ENCODE assay signal across 10 mouse cellular contexts in the genomic region with DNA sequence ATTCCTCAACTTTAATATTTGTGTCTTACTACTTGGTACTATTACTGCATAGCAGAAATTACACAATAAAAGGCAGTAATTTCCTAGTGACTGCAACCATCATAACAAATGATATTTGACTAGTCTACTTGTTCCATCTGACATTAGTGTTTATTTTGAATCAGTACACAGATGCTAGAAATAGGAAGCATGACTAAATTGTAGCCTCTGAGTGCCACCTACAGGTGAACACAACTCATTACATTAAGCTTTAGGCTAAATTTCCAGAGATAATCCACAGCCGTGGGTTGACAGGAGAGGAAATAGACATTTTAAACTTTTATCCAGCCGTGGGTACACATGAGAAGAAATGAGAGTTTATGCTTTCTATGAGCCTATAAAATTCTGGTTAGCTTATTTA. TPM values are rescaled to one million over a fixed set of nuclear protein-coding genes. Genes with fewer than 3 reads are reported as not detected.
DNase-seq lines count a peak whose midpoint lies in the region; ATAC-seq and TF ChIP-seq lines count a peak whose summit lies in the region.
"Had no signal": no experiment of that assay in that cellular context is flagged by ENCODE, and none has a peak within 500 bp of the region (broad histone marks: within the 10 kb centered on the region; RNA-seq: fewer than 3 reads in every experiment).

No protein-coding gene starts in this region.

- CTCF ChIA-PET in Patski (lab: Charles Lee): interaction anchor here (1.0 to 6.9 kb wide), 6 partner anchors 10 to 506 kb away, joined by 3 to 55 read pairs (median 6); no protein-coding TSS in a partner anchor

- peak; percentile 47 to 72 for DNase-seq in heart, postnatal 10 days
- DNase-seq in A20 (ENCODE audit: low read depth, low spot score) (peak; percentile 66), Patski (ENCODE audit: low read depth, low spot score) (no peak)
- peak; percentile 76 for DNase-seq in embryo, embryonic 10.5 days (ENCODE audit: low spot score)
- DNase-seq in gastrocnemius, adult 8-10 months (ENCODE audit: low spot score in 2 of 2): no peak

- H3K36me3 ChIP-seq in heart, embryonic 11.5 days (ENCODE audit: control insufficient read depth, insufficient read depth, low read length): 0 out of 2 replicates have a peak, but pooled peaks cover 2% of the 10 kb centered on the region
- H3K36me3 ChIP-seq in intestine, postnatal 0 days (ENCODE audit: control insufficient read depth, insufficient read depth): peaks cover 10% of the 10 kb centered on the region; the same call in 1 of the 2 replicates
- H3K36me3 ChIP-seq: embryonic facial prominence, embryonic 12.5 days had no signal

- H3K4me2 ChIP-seq in heart, embryonic 11.5 days: no peak overlapping the region
- H3K4me2 ChIP-seq in intestine, postnatal 0 days (replicated peaks; ENCODE audit: low read depth): no peak overlapping the region
- H3K4me2 ChIP-seq: embryonic facial prominence, embryonic 12.5 days; liver, embryonic 15.5 days had no signal

- intact Hi-C loops in heart, postnatal 10 days (cut with DNase I): loop anchor here (1.0 to 2.0 kb wide), 2 partner anchors 109 to 504 kb away; no protein-coding TSS in a partner anchor

- in situ Hi-C loops in Patski (cut with MboI; ENCODE audit: low pct_unique_long_range_greater_than_20kb): no loop called here

- no peaks in the 10 kb centered on the region for H3K4me1 ChIP-seq in heart, embryonic 11.5 days (ENCODE audit: control insufficient read depth, insufficient read depth, low read length)
- H3K4me1 ChIP-seq in intestine, postnatal 0 days (replicated peaks; ENCODE audit: control insufficient read depth, insufficient read depth, low read length): no peaks in the 10 kb centered on the region
- H3K4me1 ChIP-seq: embryonic facial prominence, embryonic 12.5 days; liver, embryonic 15.5 days had no signal

- TF ChIP-seq CTCF in Patski (IDR thresholded peaks at IDR 0.05): peak; percentile 62
- peak; percentile 90 for TF ChIP-seq CTCF in intestine, postnatal 0 days (IDR thresholded peaks at IDR 0.05; ENCODE audit: low read depth)

- POLR2A ChIA-PET in Patski (lab: Charles Lee): no interaction called here

- no peak for ATAC-seq in heart, embryonic 11.5 days (replicated peaks; ENCODE audit: insufficient number of reproducible peaks, low FRiP score, low TSS enrichment)
- no peak for ATAC-seq in Patski
- no peak for ATAC-seq in intestine, postnatal 0 days
- peak; percentile 85 for ATAC-seq in monocyte, adult 5-6 weeks (replicated peaks; ENCODE audit: insufficient number of reproducible peaks, low FRiP score, low TSS enrichment, poor library complexity, severe bottlenecking)

- H3K27ac ChIP-seq in heart, embryonic 11.5 days (ENCODE audit: low read depth, low read length): no peak overlapping the region
- H3K27ac ChIP-seq in intestine, postnatal 0 days (ENCODE audit: low read depth, low read length): no peak overlapping the region
- H3K27ac ChIP-seq: embryonic facial prominence, embryonic 12.5 days; liver, embryonic 15.5 days had no signal

- WGBS in heart, embryonic 11.5 days (ENCODE audit: insufficient replicate concordance): 20% methylated on average over 2 of the region's 2 CpGs
- 14% methylated on average over 2 of the region's 2 CpGs for WGBS in intestine, postnatal 0 days

- no peaks in the 10 kb centered on the region for H3K27me3 ChIP-seq in heart, embryonic 11.5 days (ENCODE audit: control insufficient read depth, insufficient read depth, low read length)
- no peaks in the 10 kb centered on the region for H3K27me3 ChIP-seq in Patski
- no peaks in the 10 kb centered on the region for H3K27me3 ChIP-seq in intestine, postnatal 0 days (replicated peaks; ENCODE audit: control insufficient read depth, insufficient read depth, low read length)
- H3K27me3 ChIP-seq: embryonic facial prominence, embryonic 12.5 days; liver, embryonic 15.5 days had no signal

- H3K9me3 ChIP-seq in heart, embryonic 11.5 days (replicated peaks; ENCODE audit: control insufficient read depth, low read length): no peaks in the 10 kb centered on the region
- no peaks in the 10 kb centered on the region for H3K9me3 ChIP-seq in intestine, postnatal 0 days (ENCODE audit: control insufficient read depth)
- H3K9me3 ChIP-seq: embryonic facial prominence, embryonic 12.5 days; liver, embryonic 15.5 days had no signal

- no peak overlapping the region for H3K4me3 ChIP-seq in heart, embryonic 11.5 days (ENCODE audit: low read depth, low read length)
- H3K4me3 ChIP-seq in intestine, postnatal 0 days (ENCODE audit: low read depth, low read length): no peak overlapping the region
- H3K4me3 ChIP-seq: embryonic facial prominence, embryonic 12.5 days; liver, embryonic 15.5 days had no signal

- no peak overlapping the region for H3K9ac ChIP-seq in heart, embryonic 11.5 days (ENCODE audit: low read depth, low read length)
- no peak overlapping the region for H3K9ac ChIP-seq in intestine, postnatal 0 days (ENCODE audit: low read depth, low read length)
- H3K9ac ChIP-seq: embryonic facial prominence, embryonic 12.5 days; liver, embryonic 15.5 days had no signal

RNA-seq across cellular contexts. Expression of a gene that starts 2.6 kb away (rescaled TPM):
- total RNA-seq in heart, postnatal 10 days (2021): 10 to 100 TPM; 22.7 to 24.4 TPM
- 15.7 TPM in 2 replicates for polyA plus RNA-seq in heart, embryonic 11.5 days (2014; fragmentation: Nextera tagmentation; extraction: Ambion mirVana)
- 38.4 TPM for polyA plus RNA-seq in Patski (2021)
- polyA plus RNA-seq in intestine, postnatal 0 days (2015; fragmentation: Nextera tagmentation; extraction: Ambion mirVana): 23.3 and 27.7 TPM in 2 replicates
- total RNA-seq in monocyte, adult 5-6 weeks (2017): 7.6 to 16.6 TPM (median 9.7 TPM) in 3 replicates
- total RNA-seq in gastrocnemius, adult 8-10 months (2022): 10 to 100 TPM; 10.2 to 14.5 (median 12.0) TPM

RNA-seq across cellular contexts. Expression of a gene that starts 27.3 kb away (rescaled TPM):
- 10 to 100 TPM; 17.6 to 19.0 TPM for total RNA-seq in heart, postnatal 10 days (2021)
- polyA plus RNA-seq in heart, embryonic 11.5 days (2014; fragmentation: Nextera tagmentation; extraction: Ambion mirVana): 19.2 and 24.1 TPM in 2 replicates
- polyA plus RNA-seq in Patski (2021): 27.1 TPM
- 15.6 and 16.2 TPM in 2 replicates for polyA plus RNA-seq in intestine, postnatal 0 days (2015; fragmentation: Nextera tagmentation; extraction: Ambion mirVana)
- total RNA-seq in monocyte, adult 5-6 weeks (2017): 19.5 to 39.2 TPM (median 33.1 TPM) in 3 replicates
- total RNA-seq in gastrocnemius, adult 8-10 months (2022): 10 to 100 TPM in 2 of 4 experiments, 1 to 10 TPM in 2; 9.6 to 12.7 (median 9.9) TPM

Comparison
In these comparisons a context has a peak if more than half of its experiments do, and no peak if none do; other contexts are left out.
1. DNase-seq: peak in heart, postnatal 10 days (2 of 2), A20 (single experiment) and embryo, embryonic 10.5 days (single experiment); none in Patski (single experiment) and gastrocnemius, adult 8-10 months (0 of 2).